Mouse (Mus musculus): ENCODE measurements at regions not wholly inside any gene's neighbourhood (a gene's known extent, or its start where the extent isn't known, plus 50 kb on each side); places are given as distances from the start of the nearest gene placed in this dataset.

GRCm38 (mm10) chr2:81407372-81407771, 645.6 kb upstream of the Zfp804a start:
- DNase-seq (ENCODE audit: low read depth, low spot score) = no peak

- peak; percentile 19 for DNase-seq (ENCODE audit: low read depth, low spot score)
Measured at GRCm38 (mm10) chr2:81411751-81412150, 641.3 kb upstream of the Zfp804a start.

GRCm38 (mm10) chr2:81431411-81431810, 621.6 kb upstream of the Zfp804a start:
- no peak for DNase-seq (ENCODE audit: low read depth, low spot score)

GRCm38 (mm10) chr2:81439082-81439481, 613.9 kb upstream of the Zfp804a start:
- peak; percentile 39 for DNase-seq (ENCODE audit: low read depth, low spot score)

GRCm38 (mm10) chr2:81440929-81441328, 612.1 kb upstream of the Zfp804a start:
- peak; percentile 77 for DNase-seq (ENCODE audit: low read depth, low spot score)

GRCm38 (mm10) chr2:81450514-81450913, 602.5 kb upstream of the Zfp804a start:
- DNase-seq (ENCODE audit: low read depth, low spot score) = no peak

- no peak for DNase-seq (ENCODE audit: low read depth, low spot score)
Measured at GRCm38 (mm10) chr2:81488821-81489220, 564.2 kb upstream of the Zfp804a start.

GRCm38 (mm10) chr2:81506985-81507384, 546.0 kb upstream of the Zfp804a start:
- no peak for DNase-seq (ENCODE audit: low read depth, low spot score)

- no peak for DNase-seq (ENCODE audit: low read depth, low spot score)
Measured at GRCm38 (mm10) chr2:81513030-81513579, 539.9 kb upstream of the Zfp804a start.

GRCm38 (mm10) chr2:81538111-81538510, 514.9 kb upstream of the Zfp804a start:
- no peak for DNase-seq (ENCODE audit: low read depth, low spot score)

GRCm38 (mm10) chr2:81549158-81549557, 503.9 kb upstream of the Zfp804a start:
- DNase-seq (ENCODE audit: low read depth, low spot score) = peak; percentile 42

GRCm38 (mm10) chr2:81582111-81582510, 470.9 kb upstream of the Zfp804a start:
- no peak for DNase-seq (ENCODE audit: low read depth, low spot score)

Data from 3T3-L1 (cell line).